Mouse (Mus musculus) stomach, postnatal 0 days (tissue): ENCODE data around the gene Mgat5. TPM values are rescaled to one million over a fixed set of nuclear protein-coding genes. Genes with fewer than 3 reads are reported as not detected.

Source experiments
- ATAC-seq: fragments of 200-750 bp; cut with Nextera tagmentation; 2 replicates; pipeline ENCODE4 v1.8.0; 2017; ENCODE audit not compliant: low FRiP score, low TSS enrichment
- DNase-seq: peaks from one replicate; pipeline ENCODE4 v3.0.0-alpha.2; 2016; ENCODE audit warnings: low spot score
- H3K27ac ChIP-seq: fragments of 300-500 bp; sonication (generic); replicated peaks from 2 replicates; pipeline ENCODE4 v1.5.1; 2014; ENCODE audit warnings: mild to moderate bottlenecking, control low read depth
- H3K27me3 ChIP-seq: fragments of 300-500 bp; sonication (generic); 2 replicates; pipeline ENCODE4 v1.6.1; 2014; ENCODE audit warnings: low read length; ENCODE audit not compliant: control insufficient read depth, insufficient read depth
- H3K36me3 ChIP-seq: fragments of 300-500 bp; sonication (generic); 2 replicates; pipeline ENCODE4 v1.6.1; 2014; ENCODE audit warnings: low read length, mixed read lengths; ENCODE audit not compliant: control insufficient read depth, insufficient read depth
- H3K4me1 ChIP-seq: fragments of 300-500 bp; sonication (generic); replicated peaks from 2 replicates; pipeline ENCODE4 v1.6.1; 2014; ENCODE audit warnings: antibody characterized with exemption; ENCODE audit not compliant: control insufficient read depth, insufficient read depth
- H3K4me2 ChIP-seq: fragments of 300-500 bp; sonication (generic); replicated peaks from 2 replicates; pipeline ENCODE4 v1.6.1; 2014; ENCODE audit warnings: low read depth, mild to moderate bottlenecking, control low read depth, moderate library complexity
- H3K4me3 ChIP-seq: fragments of 300-500 bp; sonication (generic); 2 replicates; pipeline ENCODE4 v1.5.1; 2014; ENCODE audit warnings: low read depth, low read length, control low read depth
- H3K9ac ChIP-seq: fragments of 300-500 bp; sonication (generic); 2 replicates; pipeline ENCODE4 v1.6.1; 2014; ENCODE audit warnings: mild to moderate bottlenecking, low read length, control low read depth, mixed read lengths
- H3K9me3 ChIP-seq: fragments of 300-500 bp; sonication (generic); 2 replicates; pipeline ENCODE4 v1.6.1; 2016; ENCODE audit warnings: low read length; ENCODE audit not compliant: control insufficient read depth
- CTCF ChIP-seq: IDR thresholded peaks from 2 replicates; pipeline ENCODE4 v1.5.1; 2016; ENCODE audit warnings: antibody characterized with exemption, low read depth, mild to moderate bottlenecking, moderate library complexity
- EP300 ChIP-seq: optimal IDR thresholded peaks from 2 replicates; pipeline ENCODE3; 2016; ENCODE audit warnings: antibody characterized with exemption
- WGBS: fragments of 180-500 bp; shearing (Covaris S2); extraction: QIAGEN DNeasy Blood & Tissue Kit; methylation state at CpG from one replicate; pipeline ENCODE4 v1.1.7; 2014; 5-methylcytosine and 5-hydroxymethylcytosine counted together
- polyA plus RNA-seq: library from polyadenylated mRNA; unstranded; fragments of >200 nt; fragmentation: Nextera tagmentation; extraction: Ambion mirVana; gene quantifications from 2 replicates; pipeline ENCODE4 v1.2.1, GENCODE M21; 2015

Gene Mgat5
- polyA plus RNA-seq, 1 experiment from 2014 or later: 2.0 TPM

GRCm38 (mm10) chr1:127169516-127169915 lies 35.3 kb upstream of the Mgat5 start:
- Histone ChIP-seq H3K4me1 (no peaks in the 10 kb centered on the region; the same call in 1 of the 2 replicates), H3K27me3 (no peaks in the 10 kb centered on the region), H3K36me3 (no peaks in the 10 kb centered on the region), H3K9ac (no peak overlapping the region), H3K4me3 (no peak overlapping the region), H3K27ac (no peak overlapping the region), H3K4me2 (no peak overlapping the region), H3K9me3 (no peaks in the 10 kb centered on the region)
- ATAC-seq: no peak
- TF ChIP-seq CTCF (no peak), EP300 (no peak)
- 80% methylated on average over 8 of the region's 8 CpGs for WGBS
- no peak for DNase-seq

- H3K4me2 ChIP-seq: no peak overlapping the region
- H3K9me3 ChIP-seq: no peaks in the 10 kb centered on the region
- WGBS: 85% methylated on average over 7 of the region's 7 CpGs
- H3K27ac ChIP-seq: no peak overlapping the region
- no peaks in the 10 kb centered on the region for H3K27me3 ChIP-seq
- H3K4me3 ChIP-seq: no peak overlapping the region
- TF ChIP-seq EP300 (no peak), CTCF (no peak)
- ATAC-seq (no peak), DNase-seq (no peak)
- no peaks in the 10 kb centered on the region for H3K36me3 ChIP-seq
- H3K4me1 ChIP-seq: no peaks in the 10 kb centered on the region
- H3K9ac ChIP-seq: no peak overlapping the region
Measured at GRCm38 (mm10) chr1:127171361-127171760, 33.5 kb upstream of the Mgat5 start.

GRCm38 (mm10) chr1:127173448-127173847 lies 31.4 kb upstream of the Mgat5 start:
- H3K4me2 ChIP-seq: no peak overlapping the region
- H3K4me1 ChIP-seq: no peaks in the 10 kb centered on the region
- no peak overlapping the region for H3K4me3 ChIP-seq
- no peak overlapping the region for H3K9ac ChIP-seq
- ATAC-seq (no peak), DNase-seq (no peak)
- TF ChIP-seq EP300 (no peak), CTCF (no peak)
- 73% methylated on average over 3 of the region's 3 CpGs for WGBS
- no peak overlapping the region for H3K27ac ChIP-seq
- H3K27me3 ChIP-seq: no peaks in the 10 kb centered on the region
- H3K9me3 ChIP-seq: no peaks in the 10 kb centered on the region
- H3K36me3 ChIP-seq: no peaks in the 10 kb centered on the region

GRCm38 (mm10) chr1:127192396-127192795 lies 12.4 kb upstream of the Mgat5 start:
- H3K27me3 ChIP-seq: no peaks in the 10 kb centered on the region
- DNase-seq: no peak
- no peak overlapping the region for H3K9ac ChIP-seq
- no peak for ATAC-seq
- 79% methylated on average over 6 of the region's 6 CpGs for WGBS
- H3K4me2 ChIP-seq: no peak overlapping the region
- H3K4me3 ChIP-seq: no peak overlapping the region
- H3K36me3 ChIP-seq: no peaks in the 10 kb centered on the region
- no peak for TF ChIP-seq EP300
- no peak for TF ChIP-seq CTCF
- no peak overlapping the region for H3K27ac ChIP-seq
- H3K9me3 ChIP-seq: no peaks in the 10 kb centered on the region
- H3K4me1 ChIP-seq: no peaks in the 10 kb centered on the region

- 64% methylated on average over 2 of the region's 2 CpGs for WGBS
- Histone ChIP-seq H3K36me3 (no peaks in the 10 kb centered on the region), H3K9ac (no peak overlapping the region), H3K4me3 (no peak overlapping the region), H3K27ac (no peak overlapping the region), H3K4me2 (no peak overlapping the region), H3K4me1 (no peaks in the 10 kb centered on the region), H3K27me3 (no peaks in the 10 kb centered on the region), H3K9me3 (no peaks in the 10 kb centered on the region)
- DNase-seq (no peak), ATAC-seq (no peak)
- TF ChIP-seq EP300: no peak
- no peak for TF ChIP-seq CTCF
Measured at GRCm38 (mm10) chr1:127199186-127199585, 5.6 kb upstream of the Mgat5 start.

GRCm38 (mm10) chr1:127202360-127202759 lies 2.5 kb upstream of the Mgat5 start:
- H3K27ac ChIP-seq: no peak overlapping the region
- no peak overlapping the region for H3K9ac ChIP-seq
- 58% methylated on average over 4 of the region's 4 CpGs for WGBS
- ATAC-seq: no peak
- H3K27me3 ChIP-seq: no peaks in the 10 kb centered on the region
- H3K4me1 ChIP-seq: peaks cover 3% of the 10 kb centered on the region; the same call in 1 of the 2 replicates
- no peak for DNase-seq
- no peak overlapping the region for H3K4me2 ChIP-seq
- H3K36me3 ChIP-seq: no peaks in the 10 kb centered on the region
- no peak for TF ChIP-seq CTCF
- no peak for TF ChIP-seq EP300
- no peak overlapping the region for H3K4me3 ChIP-seq
- no peaks in the 10 kb centered on the region for H3K9me3 ChIP-seq
